Mouse (Mus musculus) stomach, embryonic 14.5 days (tissue): Measurements from ENCODE around the gene Them7. TPM values are rescaled to one million over a fixed set of nuclear protein-coding genes. Genes with fewer than 3 reads are reported as not detected.

Source experiments
- ATAC-seq: fragments of 200-750 bp; cut with Nextera tagmentation; 2 replicates; pipeline ENCODE4 v1.8.0; 2017; ENCODE audit warnings: low read depth, moderate TSS enrichment; ENCODE audit not compliant: insufficient number of reproducible peaks, insufficient read depth, low FRiP score
- H3K27ac ChIP-seq: fragments of 300-500 bp; sonication (generic); 2 replicates; pipeline ENCODE4 v1.5.1; 2014; ENCODE audit warnings: mild to moderate bottlenecking, low read length, moderate library complexity, mixed read lengths
- H3K27me3 ChIP-seq: fragments of 300-500 bp; sonication (generic); 2 replicates; pipeline ENCODE4 v1.6.1; 2014; ENCODE audit warnings: low read length, control low read depth, mixed read lengths; ENCODE audit not compliant: control insufficient read depth, insufficient read depth
- H3K36me3 ChIP-seq: fragments of 300-500 bp; sonication (generic); 2 replicates; pipeline ENCODE4 v1.6.1; 2014; ENCODE audit warnings: mild to moderate bottlenecking, control low read depth, low read length, moderate library complexity, mixed read lengths; ENCODE audit not compliant: control insufficient read depth, insufficient read depth
- H3K4me1 ChIP-seq: fragments of 300-500 bp; sonication (generic); 2 replicates; pipeline ENCODE4 v1.6.1; 2014; ENCODE audit warnings: low read length, control low read depth, mixed read lengths; ENCODE audit not compliant: control insufficient read depth, insufficient read depth
- H3K4me2 ChIP-seq: fragments of 300-500 bp; sonication (generic); replicated peaks from 2 replicates; pipeline ENCODE4 v1.6.1; 2014; ENCODE audit warnings: low read depth, low read length, control low read depth
- H3K4me3 ChIP-seq: fragments of 300-500 bp; sonication (generic); 2 replicates; pipeline ENCODE4 v1.5.1; 2014; ENCODE audit warnings: low read depth, low read length, control low read depth
- H3K9ac ChIP-seq: fragments of 300-500 bp; sonication (generic); replicated peaks from 2 replicates; pipeline ENCODE4 v1.6.1; 2014; ENCODE audit warnings: low read depth, mild to moderate bottlenecking, control low read depth, low read length, moderate library complexity, mixed read lengths
- H3K9me3 ChIP-seq: fragments of 300-500 bp; sonication (generic); 2 replicates; pipeline ENCODE4 v1.6.1; 2016; ENCODE audit warnings: low read depth, low read length, control low read depth; ENCODE audit not compliant: control insufficient read depth
- whole genome bisulfite sequencing: fragments of 180-500 bp; shearing (Covaris S2); extraction: QIAGEN DNeasy Blood & Tissue Kit; methylation state at CpG from one replicate; pipeline ENCODE4 v1.1.7; 2014; 5-methylcytosine and 5-hydroxymethylcytosine counted together
- polyA plus RNA-seq: library from polyadenylated mRNA; unstranded; fragments of >200 nt; fragmentation: Nextera tagmentation; extraction: Ambion mirVana; gene quantifications from 2 replicates; pipeline ENCODE4 v1.2.1, GENCODE M21; 2014

The Them7 gene
- polyA plus RNA-seq, 1 experiment from 2014 or later, result 0.26 TPM

- H3K9me3 ChIP-seq, result no peaks in the 10 kb centered on the region
- no peak for ATAC-seq
- no peak overlapping the region for H3K4me2 ChIP-seq
- no peak overlapping the region for H3K9ac ChIP-seq
- 41% methylated on average over 4 of the region's 4 CpGs for WGBS
- H3K4me1 ChIP-seq, result no peaks in the 10 kb centered on the region
- no peaks in the 10 kb centered on the region for H3K27me3 ChIP-seq
- H3K27ac ChIP-seq, result no peak overlapping the region
- no peaks in the 10 kb centered on the region for H3K36me3 ChIP-seq
- H3K4me3 ChIP-seq, result no peak overlapping the region
Observed at GRCm38 (mm10) chr2:105367623-105368022, 143.5 kb downstream of the Them7 start.

GRCm38 (mm10) chr2:105370240-105370639 lies 146.1 kb downstream of the Them7 start:
- H3K27ac ChIP-seq, result no peak overlapping the region
- H3K4me3 ChIP-seq, result no peak overlapping the region
- WGBS, result 16% methylated on average over 10 of the region's 10 CpGs
- no peaks in the 10 kb centered on the region for H3K36me3 ChIP-seq
- no peaks in the 10 kb centered on the region for H3K9me3 ChIP-seq
- no peak overlapping the region for H3K9ac ChIP-seq
- H3K4me1 ChIP-seq, result no peaks in the 10 kb centered on the region
- no peak for ATAC-seq
- H3K4me2 ChIP-seq, result no peak overlapping the region
- H3K27me3 ChIP-seq, result no peaks in the 10 kb centered on the region

GRCm38 (mm10) chr2:105370698-105371097 lies 146.6 kb downstream of the Them7 start:
- no peaks in the 10 kb centered on the region for H3K9me3 ChIP-seq
- no peaks in the 10 kb centered on the region for H3K4me1 ChIP-seq
- WGBS, result 29% methylated on average over 14 of the region's 14 CpGs
- H3K27me3 ChIP-seq, result no peaks in the 10 kb centered on the region
- no peak overlapping the region for H3K9ac ChIP-seq
- no peak overlapping the region for H3K4me3 ChIP-seq
- H3K36me3 ChIP-seq, result no peaks in the 10 kb centered on the region
- no peak for ATAC-seq
- H3K27ac ChIP-seq, result no peak overlapping the region
- no peak overlapping the region for H3K4me2 ChIP-seq

DNA sequence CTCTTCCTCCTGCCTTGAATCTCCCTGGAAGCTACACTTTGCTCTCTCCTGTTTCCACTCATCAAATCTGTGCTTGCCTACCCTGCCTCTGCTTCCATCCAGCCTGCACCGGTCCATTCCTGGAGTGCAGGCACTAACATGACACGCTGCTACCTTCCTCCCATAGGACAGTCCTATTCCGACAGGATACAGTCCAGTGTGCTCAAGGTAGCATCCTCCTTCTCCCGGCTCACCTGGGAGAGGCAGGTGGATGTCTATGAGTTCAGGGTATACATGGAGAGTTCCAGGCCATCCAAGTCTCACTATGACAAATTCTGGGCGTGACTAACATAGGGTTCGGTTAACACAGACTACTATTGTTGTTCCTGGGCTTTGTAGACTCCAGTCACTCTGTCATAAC lies 148.0 kb downstream of the Them7 start:
- H3K9me3 ChIP-seq, result no peaks in the 10 kb centered on the region
- H3K4me2 ChIP-seq, result no peak overlapping the region
- no peaks in the 10 kb centered on the region for H3K4me1 ChIP-seq
- no peaks in the 10 kb centered on the region for H3K27me3 ChIP-seq
- H3K9ac ChIP-seq, result no peak overlapping the region
- no peak overlapping the region for H3K27ac ChIP-seq
- 86% methylated on average over 6 of the region's 6 CpGs for WGBS
- no peak overlapping the region for H3K4me3 ChIP-seq
- no peaks in the 10 kb centered on the region for H3K36me3 ChIP-seq
- ATAC-seq, result no peak; the same call in 1 of the 2 replicates

DNA sequence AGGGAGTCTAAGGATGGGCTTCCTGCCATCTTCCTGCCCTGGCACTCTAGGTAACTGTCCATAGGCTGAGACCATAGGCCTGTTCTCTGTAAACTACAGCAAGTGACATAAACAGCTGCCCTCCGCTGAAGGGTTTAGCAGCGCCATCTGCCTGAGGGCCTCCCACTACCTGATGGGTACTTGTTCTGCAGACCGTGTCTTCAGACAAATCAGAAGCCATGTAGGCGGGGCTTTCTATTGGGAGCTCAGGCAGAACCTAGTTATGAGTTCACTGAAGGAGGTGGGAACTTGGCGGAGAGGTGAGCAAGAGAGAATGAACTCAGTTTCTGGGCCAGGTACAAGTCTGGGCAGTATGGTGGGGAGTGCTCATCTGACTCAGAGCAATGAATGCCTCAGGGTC lies 148.6 kb downstream of the Them7 start:
- Histone ChIP-seq H3K4me2 (no peak overlapping the region), H3K36me3 (no peaks in the 10 kb centered on the region), H3K9me3 (no peaks in the 10 kb centered on the region), H3K9ac (no peak overlapping the region), H3K4me3 (no peak overlapping the region), H3K27me3 (no peaks in the 10 kb centered on the region), H3K27ac (no peak overlapping the region), H3K4me1 (no peaks in the 10 kb centered on the region)
- ATAC-seq, result no peak
- 73% methylated on average over 5 of the region's 5 CpGs for WGBS

DNA sequence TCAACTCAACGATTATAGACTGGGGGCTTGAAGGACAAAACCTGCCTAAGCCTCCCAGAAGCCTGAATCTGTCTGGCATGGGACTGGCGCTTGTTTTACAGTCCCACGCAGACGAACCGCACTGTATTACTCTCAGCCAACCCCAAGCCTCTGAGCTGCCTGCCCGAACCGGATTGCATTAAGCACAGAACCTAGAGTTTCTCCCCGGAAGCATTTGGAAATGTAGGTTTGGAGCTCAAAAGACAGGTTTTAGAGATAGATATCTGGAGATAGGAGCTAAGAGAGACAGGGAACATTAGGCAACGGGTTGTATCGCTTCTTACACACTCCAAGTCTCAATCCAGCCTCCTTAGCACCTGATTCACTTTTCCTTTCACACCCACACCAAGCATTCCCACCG lies 149.5 kb downstream of the Them7 start:
- Histone ChIP-seq H3K27me3 (no peaks in the 10 kb centered on the region), H3K27ac (no peak overlapping the region), H3K9me3 (no peaks in the 10 kb centered on the region), H3K4me1 (no peaks in the 10 kb centered on the region), H3K9ac (no peak overlapping the region), H3K36me3 (no peaks in the 10 kb centered on the region), H3K4me3 (no peak overlapping the region), H3K4me2 (no peak overlapping the region)
- WGBS, result 85% methylated on average over 11 of the region's 11 CpGs
- no peak for ATAC-seq

- H3K4me2 ChIP-seq, result no peak overlapping the region
- no peak for ATAC-seq
- H3K36me3 ChIP-seq, result no peaks in the 10 kb centered on the region
- H3K27me3 ChIP-seq, result no peaks in the 10 kb centered on the region
- H3K9me3 ChIP-seq, result no peaks in the 10 kb centered on the region
- H3K27ac ChIP-seq, result no peak overlapping the region
- no peak overlapping the region for H3K4me3 ChIP-seq
- 88% methylated on average over 7 of the region's 7 CpGs for WGBS
- no peaks in the 10 kb centered on the region for H3K4me1 ChIP-seq
- no peak overlapping the region for H3K9ac ChIP-seq
Observed at GRCm38 (mm10) chr2:105375261-105375660, 151.1 kb downstream of the Them7 start.

GRCm38 (mm10) chr2:105375705-105376104 lies 151.6 kb downstream of the Them7 start:
- no peaks in the 10 kb centered on the region for H3K9me3 ChIP-seq
- WGBS, result 78% methylated on average over 4 of the region's 4 CpGs
- H3K4me3 ChIP-seq, result no peak overlapping the region
- H3K27me3 ChIP-seq, result no peaks in the 10 kb centered on the region
- no peak overlapping the region for H3K4me2 ChIP-seq
- H3K4me1 ChIP-seq, result no peaks in the 10 kb centered on the region
- H3K9ac ChIP-seq, result no peak overlapping the region
- no peak overlapping the region for H3K27ac ChIP-seq
- H3K36me3 ChIP-seq, result no peaks in the 10 kb centered on the region
- no peak for ATAC-seq

DNA sequence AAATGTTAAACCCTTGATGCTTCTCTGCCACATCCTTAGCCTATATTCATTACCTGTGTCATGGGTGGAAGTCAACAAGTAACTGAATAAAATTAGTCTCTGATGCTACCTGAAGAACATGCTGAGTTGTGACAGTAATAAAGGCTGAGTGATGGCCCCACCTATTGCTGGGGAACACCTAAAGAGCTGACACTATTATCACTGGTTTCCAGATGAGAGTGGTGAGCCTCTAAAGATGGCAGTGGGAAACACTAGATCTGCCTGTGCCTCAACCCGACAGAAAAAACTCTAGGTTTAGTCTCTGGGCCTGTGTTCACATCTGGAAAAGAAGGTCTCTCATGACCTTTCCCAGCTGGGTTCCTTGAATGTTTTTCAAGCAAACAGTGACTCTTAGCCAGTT lies 155.6 kb downstream of the Them7 start:
- 59% methylated on average over 1 of the region's 1 CpGs for WGBS
- ATAC-seq, result no peak
- H3K4me3 ChIP-seq, result no peak overlapping the region
- H3K36me3 ChIP-seq, result no peaks in the 10 kb centered on the region
- no peaks in the 10 kb centered on the region for H3K27me3 ChIP-seq
- no peaks in the 10 kb centered on the region for H3K9me3 ChIP-seq
- H3K4me2 ChIP-seq, result no peak overlapping the region
- no peak overlapping the region for H3K9ac ChIP-seq
- H3K27ac ChIP-seq, result no peak overlapping the region
- no peaks in the 10 kb centered on the region for H3K4me1 ChIP-seq
